Mouse (Mus musculus): ENCODE results near the gene Grtp1.

Grtp1 gene

DNA sequence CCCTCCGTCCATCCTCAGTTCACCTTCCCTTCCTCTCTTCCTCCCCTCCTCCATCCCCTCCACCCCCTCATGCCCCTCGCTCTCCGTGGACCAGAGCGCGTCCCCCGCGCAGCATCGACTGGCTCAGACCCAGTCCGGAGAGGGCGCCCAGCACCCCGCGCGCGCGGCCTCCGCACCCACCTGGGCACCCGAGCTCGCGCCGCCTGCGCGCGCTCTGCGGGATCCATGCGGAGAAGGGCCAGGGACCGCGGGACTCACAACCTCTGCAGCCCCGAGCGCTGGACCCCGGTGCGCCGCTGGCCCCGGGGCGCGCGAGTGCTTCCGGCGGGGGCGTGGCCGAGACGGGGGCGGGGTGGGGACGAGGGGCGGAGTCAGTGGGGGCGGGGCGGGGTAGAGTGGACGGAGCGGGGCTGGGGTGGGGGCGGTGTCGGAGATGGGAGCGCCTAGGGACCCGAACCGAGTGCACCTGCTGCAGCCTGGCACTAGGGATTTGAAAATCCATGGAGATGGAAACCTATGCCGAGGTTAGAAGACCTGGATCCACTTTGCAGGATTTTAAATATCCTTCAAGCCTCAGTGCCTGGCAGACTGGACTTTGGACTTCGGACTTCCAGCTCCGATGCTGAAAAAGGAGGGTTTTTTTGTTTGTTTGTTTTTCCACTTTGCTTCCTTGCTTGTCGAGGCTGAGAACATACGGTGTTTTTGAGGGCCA lies at the start of gene Grtp1:
Gene Grtp1, minus strand, starts transcription at position 320 of the 712 bp plus-strand sequence.
- DNase-seq: peak; percentile 72 to 82

DNA sequence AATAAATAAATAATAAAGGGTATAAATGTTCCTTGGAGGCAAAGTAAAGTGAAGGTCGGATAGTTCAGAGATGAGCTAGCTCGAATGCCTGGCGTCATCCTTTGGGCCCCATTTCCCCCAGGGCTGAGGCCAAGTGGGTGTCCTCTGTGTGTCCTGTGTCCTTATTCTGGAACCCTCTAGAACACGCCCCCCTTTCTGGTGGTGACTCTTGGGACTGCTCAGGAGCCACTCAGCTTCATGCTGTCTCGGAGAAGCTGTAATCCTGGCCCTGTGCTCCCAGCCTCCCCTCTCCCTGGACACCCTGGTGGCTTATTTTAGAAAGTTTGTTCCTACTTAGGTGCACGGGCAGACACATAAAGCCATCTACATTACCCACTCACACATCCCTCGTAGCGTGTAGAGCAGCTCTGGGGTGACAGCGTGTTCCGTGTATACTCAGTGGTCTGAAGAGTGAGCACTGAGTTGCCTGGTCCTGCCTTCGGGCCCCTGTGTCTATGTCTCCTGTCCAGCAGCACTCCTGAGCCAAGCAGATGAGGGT lies 44.0 kb upstream of the Grtp1 start:
- DNase-seq: peak in 1 of 2 experiments; percentile 16

DNA sequence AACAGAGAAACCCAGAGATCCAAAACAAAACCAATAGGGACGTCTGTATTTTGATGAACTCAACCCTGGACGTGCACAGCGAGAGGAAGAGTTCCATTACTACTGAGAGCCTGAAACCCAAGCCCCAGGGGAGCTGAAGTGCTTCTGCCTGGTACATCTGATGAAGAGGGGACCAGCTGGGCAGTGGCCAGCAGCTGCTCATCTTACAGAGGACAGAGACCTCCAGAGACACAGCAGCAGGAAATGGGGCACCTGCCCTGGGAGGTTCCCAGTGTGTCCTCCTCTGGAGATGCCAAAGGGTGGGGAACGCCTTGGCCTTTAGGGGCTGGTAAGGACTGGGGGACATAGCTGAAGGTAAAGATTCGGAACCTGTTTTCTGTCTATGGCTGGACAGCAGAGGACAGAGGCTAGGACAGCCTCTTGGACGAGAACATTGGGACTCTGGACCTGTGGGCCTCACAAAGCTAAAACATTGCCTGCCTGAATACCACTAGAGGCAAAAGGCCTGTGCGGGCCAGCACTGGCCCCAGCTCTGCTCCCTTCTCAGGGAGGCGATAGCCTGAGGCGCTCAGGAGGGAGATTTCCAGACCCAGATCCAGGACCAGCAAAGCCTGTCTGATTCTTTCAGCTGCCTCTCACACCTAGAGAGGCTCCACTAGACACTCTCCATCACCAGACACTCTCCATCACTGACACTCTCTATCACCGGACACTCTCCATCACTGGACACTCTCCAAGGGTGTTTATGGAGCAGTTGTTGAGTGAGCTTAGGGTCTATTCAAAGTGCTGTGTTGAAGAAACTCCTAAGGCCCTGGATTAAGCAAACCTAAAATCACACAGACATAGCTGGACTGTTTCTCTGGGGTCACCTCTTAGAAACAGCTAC lies 42.8 kb upstream of the Grtp1 start:
- DNase-seq: peak in 1 of 2 experiments; percentile 31

DNA sequence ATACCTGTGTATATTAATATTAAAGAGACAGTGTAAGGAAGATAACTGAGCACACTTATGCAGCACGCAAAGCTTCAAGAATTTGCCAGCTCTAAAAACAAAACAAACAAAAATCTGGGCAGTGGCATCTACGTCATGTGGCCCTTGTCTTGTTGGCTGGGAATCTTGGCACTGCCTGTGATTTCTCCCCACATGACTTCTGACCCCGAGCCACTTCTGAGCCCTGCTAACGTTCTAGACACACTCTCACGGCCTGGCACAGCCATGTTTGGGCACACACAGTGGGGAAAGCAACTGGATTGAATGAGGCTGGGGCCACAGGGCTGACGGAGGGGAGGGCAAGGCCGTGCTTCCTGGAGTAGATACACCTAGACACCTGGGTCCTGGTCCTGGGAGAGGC lies 40.3 kb upstream of the Grtp1 start:
- peak; percentile 42 to 62 for DNase-seq

DNA sequence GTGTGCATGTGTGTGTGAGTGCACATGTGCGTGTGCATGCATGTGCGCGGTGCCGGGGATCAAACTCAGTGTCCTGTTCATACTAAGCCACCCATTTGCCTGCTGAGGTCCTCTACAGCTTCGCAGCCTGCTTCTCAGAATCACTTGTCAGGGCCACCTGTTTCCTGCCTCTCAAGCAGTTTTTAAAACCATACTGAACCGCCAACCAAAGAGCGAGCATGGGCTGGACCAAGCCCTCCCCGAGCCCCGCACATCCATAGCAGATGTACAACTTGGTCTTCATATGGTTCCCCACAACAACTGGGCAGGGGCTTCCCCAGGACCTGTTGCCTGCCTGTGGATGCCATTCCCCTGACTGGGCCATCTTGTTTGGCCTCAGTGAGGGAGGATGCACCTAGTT lies 39.6 kb upstream of the Grtp1 start:
- peak in 1 of 2 experiments; percentile 12 for DNase-seq

DNA sequence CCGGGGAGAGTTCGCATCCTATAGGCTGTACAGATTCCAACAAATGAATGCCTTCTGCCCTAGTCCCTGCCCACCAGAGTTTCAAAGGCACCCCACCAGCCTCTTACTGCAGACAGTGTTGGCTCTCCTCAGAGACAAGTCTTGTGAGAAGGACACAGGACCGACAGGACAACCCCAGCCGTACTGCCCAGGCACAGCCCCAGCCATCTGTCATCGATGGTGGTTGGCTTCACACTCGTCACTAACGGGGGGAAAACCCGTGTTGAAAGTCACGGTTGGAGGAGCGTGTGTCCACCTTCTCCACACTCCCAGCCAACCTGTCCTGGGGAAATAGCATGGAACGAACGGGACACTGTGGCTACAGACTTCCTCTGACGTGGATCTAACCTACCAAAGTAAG lies 34.4 kb upstream of the Grtp1 start:
- no peak for DNase-seq

DNA sequence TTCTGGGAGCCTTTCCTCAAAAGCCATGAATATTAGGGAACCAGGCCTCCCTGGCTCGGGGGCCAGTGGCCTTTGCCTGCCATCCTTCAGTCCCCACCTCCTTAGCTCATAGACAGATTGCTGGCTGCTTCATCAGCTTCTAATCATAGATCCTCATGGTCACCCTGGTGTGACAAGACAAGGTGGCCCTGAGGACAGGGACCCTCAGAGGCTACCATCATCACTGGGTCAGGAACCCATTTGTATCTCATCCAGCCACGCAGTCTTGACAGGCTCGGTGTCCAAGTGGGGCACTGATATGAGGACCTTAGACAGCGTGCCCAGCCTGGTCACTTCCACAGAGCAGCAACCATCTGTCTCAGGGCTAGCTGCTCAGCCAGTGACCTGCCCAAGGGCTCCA lies 30.1 kb upstream of the Grtp1 start:
- no peak for DNase-seq

DNA sequence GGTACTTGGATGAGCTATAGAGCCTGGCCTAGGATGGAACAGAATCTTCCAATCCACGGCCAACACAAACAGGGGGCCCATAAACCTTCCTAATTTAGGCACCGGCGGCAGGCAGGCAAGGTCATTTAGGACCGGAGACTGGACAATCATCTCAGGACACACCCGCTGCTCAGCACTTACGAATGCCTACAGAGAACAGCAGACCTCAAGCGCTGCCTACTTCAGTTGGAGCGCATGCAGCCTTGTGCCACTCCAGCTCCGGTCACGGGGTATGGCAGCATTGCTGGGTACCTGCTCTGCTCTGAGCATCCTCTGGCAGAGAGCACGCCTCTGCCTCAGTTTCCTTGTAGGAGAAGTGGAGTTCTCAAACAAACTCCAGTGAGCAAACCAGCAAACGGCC lies 29.4 kb upstream of the Grtp1 start:
- DNase-seq: no peak

DNA sequence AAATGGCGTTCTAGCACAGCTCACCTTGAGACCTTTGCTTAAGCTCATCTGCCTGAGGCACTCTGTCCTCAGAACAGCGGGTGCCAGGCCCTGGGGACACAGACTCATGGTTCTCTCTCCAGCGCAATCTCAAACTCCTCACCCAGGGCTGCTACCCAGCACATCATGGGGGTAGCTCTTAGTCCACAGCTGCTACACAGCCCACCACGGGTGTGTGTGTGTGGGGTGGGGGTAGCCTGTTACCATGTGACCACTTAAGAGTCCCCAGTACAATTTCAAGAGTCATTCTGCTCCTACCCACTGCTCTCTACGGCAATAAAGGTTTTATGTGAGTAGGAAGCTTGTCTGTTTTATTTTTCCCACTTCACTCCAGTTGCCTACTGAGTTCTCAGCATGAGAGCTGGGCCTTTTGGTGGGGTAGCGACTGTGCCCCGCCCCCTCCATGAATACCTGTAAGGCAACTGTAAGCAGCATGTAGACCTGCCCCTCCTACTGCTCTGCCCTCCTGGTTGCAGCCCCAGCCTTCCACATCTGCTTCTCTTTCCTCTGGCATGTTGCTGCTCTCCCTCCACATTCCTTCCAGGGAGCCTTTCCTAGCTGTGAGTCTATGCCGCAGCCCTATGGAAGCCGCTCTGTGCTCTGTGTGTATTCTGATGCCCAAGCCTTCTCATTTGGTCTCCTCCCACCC lies 28.6 kb upstream of the Grtp1 start:
- DNase-seq: no peak

DNA sequence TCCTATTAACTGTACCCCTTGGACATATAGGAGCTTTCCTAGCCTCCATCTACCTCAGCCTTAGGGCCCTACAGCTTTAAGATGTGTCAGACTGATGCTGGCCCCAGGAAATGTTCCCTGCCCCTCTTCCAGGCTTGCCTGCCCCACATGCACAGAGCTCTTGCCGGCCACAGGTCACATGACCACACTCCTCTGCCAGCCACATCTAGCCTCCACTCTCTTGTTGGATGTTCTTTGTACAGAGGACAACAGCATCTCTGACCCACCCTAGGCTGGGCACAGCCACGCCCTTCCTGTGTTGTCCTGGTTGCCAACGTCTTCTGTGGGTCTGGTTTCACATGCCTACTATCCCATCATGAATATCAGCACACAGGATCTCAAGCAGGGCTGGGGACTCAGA lies 26.8 kb upstream of the Grtp1 start:
- DNase-seq: no peak

DNA sequence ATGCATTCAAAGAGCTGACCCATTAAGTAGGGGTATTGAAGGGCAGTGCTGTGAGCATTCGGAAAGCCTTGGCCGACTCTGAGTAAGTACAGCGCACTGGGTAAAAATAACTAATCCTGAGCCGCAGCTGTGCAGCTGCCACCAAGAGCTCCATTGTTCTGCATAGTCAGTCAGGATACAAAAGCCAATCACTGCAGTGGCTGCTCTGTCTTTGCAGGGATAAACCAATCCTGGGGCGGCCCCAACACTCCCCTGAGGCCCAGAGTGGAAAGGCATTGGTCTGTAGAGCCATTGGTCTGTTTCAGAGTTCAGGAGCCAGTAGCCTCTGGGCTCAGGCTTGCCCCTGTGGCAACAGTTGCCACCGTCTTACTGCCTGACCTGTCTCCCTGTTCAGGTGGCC lies 25.9 kb upstream of the Grtp1 start:
- DNase-seq: no peak

DNA sequence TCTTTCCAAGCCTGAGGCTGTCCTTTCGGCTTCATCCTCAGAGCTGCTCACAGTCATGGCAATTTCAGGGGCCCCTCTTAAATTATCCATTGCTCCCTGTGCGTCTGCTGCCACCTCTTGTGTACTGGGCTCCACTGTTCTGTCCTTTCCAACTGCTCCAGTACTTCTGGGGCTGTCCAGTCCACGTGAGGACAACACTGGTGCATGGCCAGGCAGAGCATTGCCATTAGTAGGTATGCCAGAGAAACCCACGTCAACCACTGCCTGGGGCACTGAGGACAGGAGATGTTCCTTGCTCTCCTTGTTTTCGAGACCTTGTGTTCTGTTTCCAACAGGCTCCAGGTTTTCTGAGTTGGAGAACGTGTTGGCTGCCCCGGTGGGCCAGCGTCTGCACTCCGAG lies 24.0 kb upstream of the Grtp1 start:
- DNase-seq: no peak

DNA sequence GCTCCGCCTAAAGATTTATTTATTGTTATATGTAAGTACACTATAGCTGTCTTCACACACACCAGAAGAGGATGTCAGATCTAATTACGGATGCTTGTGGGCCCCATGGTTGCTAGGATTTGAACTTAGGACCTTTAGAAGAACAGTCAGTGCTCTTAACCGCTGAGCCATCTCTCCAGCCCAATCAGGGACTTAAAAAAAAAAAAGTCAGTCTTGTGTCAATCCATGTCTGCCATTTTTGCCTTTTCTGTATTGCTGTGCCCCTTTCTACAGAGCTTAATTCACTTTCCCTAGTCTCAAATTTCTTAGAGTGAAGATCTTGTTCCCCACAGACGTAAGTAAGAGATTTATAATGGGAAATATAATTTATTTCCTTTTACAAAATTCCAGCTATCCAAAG lies 18.0 kb upstream of the Grtp1 start:
- DNase-seq: no peak

DNA sequence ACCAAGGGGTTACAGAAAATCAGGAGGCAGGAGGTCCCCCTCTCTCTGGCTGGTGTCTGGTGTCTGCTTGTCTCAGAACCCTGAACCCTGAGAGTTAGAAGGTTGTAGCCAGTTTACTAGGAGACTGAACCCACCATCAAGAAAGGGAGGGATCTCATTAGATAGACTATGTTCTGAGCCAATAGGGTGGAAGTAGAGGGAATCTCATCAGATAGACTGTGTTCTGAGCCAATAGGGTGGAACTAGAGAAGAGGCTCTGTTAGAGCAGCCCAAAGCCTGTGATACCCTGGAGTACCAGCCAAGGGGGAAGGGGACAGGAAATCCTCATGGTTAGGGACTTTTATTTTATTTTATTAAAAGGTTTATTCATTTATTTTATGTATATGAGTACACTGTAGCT lies 17.6 kb upstream of the Grtp1 start:
- DNase-seq: no peak

DNA sequence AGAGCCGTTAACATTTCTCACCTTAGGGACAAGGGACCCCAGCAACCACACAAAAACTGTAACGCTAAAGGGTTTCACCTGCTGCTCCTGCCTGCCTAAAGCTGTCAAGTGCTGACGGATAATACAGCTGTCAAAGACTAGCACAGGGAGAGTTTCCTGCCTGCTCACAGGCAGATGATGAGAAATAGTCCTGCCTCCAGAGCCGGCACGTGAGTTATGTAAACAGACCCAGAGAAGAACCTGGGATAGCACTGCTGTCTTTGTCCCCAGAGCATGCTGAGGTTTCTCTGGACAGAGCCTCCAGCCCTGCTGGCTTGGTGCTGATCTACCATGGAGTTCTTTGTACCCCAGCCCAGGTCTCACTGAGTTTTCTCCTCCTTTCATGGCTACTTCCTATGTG lies 16.7 kb upstream of the Grtp1 start:
- no peak for DNase-seq

DNA sequence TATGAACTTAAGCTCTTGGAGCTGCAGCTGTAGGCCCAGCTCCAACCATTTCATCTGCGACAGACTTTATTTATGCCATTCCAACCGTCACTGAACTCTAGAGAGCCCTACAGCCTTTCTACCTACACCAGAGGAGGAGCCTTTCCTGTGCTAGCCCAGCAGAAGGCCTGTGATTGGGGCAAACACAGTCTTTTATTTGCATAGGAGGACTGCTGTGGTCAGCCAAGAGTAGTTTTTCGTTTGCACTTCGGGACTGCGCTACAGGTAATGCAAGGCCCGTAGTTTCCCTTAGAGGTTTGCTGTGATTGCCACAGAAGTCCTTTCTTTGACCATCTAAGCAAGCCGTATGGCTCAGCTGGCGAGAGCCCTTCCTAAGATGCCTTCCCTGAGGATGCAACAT lies 16.0 kb upstream of the Grtp1 start:
- no peak for DNase-seq

DNA sequence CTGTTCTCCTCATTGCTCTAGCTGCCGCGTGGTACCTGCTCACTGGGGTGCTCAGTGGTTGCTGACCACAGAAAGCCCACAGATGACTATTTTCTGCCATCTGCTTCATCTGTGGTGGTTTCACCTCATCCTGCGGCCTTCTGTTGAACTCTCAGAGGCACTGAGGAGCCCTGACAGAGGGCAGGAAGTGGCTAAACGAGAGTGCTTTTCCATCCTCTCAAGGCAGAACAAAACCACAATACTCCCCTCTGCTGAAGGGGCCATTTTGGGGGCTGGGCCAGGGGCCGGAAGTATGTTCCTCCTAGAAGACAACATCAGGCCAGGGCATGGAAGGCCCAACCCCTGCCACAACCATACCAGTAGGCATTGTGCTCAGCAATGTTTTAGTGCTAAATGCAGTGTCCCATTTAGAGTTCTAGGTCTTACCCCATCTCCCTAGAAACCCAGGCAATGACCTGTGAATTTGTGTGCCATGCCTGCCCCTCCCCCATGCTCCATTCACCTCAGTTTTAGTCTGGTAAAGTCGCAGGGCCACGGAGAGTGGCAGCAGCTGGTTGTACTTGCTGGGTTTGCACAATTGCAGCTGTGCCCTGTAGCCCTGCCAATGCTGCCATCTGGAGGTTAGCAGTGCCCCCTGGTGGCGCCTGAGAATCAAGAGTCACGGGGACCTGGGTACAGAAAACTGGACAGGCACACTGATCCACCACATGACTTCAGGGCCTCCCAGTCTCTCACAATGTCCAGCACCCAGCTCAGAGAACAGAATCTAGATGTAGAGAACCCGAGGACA lies 13.3 kb upstream of the Grtp1 start:
- peak; percentile 92 for DNase-seq

DNA sequence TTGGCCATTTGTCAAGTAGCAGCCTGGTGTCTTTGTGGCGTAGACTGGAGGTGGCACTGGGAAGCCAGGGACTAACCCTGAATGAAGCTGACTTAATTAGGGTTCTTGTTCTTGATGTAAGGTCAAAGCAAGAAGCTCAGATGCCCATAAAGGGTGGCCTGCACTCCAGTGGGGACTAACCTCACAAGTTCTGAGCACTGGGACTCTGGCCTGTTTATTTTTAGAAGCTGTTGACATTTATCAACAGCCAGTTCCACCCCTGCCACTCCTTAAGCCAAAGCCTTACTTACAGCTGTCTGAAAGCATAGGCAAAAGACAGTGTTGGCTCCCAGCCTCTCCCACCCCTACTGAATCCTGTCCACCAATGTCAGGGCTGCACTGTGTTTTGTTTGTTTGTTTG lies 9.3 kb upstream of the Grtp1 start:
- DNase-seq: no peak

DNA sequence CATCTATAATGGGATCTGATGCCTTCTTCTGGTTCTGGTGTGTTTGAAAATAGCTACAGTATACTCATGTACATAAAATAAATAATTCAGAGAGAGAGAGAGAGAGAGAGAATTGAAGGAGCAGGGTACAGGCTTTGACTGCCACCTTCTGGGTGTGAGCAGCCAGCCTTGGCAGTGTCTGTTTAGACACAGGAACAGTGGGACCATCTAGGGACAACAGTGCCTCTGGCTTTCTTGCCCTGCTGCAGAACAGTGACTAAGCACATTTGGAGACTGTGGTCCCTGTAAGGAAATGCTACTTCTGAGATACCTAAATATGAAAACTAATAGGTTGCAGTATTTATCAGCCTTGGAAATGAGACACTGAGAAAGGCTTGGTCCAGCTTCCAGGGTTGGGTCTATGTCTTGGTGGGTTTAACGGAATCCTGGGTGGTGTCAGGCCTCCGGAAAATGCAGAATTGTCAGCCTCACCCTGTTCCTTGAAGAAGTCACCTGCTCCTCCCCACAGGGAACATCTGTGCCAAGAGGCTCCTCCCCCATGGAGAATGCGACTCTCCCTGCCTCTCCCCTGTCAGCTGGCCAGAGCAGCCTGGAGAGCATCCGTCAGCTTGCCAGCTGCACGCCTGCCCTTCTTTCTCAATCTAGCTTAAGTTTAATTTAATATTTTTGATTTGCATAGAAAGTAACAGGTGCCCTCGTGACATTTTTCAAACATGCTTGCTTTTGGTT lies 8.4 kb upstream of the Grtp1 start:
- DNase-seq: peak; percentile 24 to 61

DNA sequence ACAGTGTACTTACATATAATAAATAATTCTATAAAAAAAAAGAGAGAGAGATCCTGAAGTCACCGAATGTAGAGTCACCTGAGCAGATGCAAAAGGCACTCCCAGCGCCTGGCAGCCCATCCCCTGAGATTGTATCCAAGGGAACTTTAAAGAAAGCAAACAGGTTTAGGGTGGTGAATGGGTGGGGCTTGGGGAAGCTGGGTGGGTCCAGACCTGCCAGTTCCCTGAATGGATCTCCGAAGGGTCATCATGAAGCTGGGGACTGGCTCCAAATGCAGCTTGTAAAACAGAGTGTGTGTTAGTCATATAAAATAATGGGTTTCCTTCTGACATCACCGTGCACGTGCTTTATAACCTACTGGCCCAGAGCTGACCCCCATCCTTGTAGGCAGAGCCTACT lies 5.9 kb upstream of the Grtp1 start:
- no peak for DNase-seq

DNA sequence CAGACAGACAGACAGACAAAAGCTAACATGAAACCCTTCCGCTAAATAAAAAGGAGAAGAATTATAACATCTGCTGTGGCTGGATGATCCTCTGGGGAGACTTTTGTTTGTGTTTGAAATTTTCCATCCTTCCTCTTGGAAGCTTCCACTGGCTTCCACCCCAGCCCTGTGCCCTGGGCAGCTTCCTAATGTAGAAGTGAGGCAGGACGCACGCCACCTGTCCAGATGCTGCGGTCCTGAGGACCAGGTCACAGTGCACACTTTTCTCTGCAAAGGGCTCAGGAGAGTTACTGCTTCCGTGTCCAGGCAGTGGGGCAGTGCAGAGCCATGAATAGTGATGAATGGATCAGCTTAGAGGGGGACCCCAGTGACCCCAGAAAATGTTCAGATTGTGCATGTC lies 4.9 kb upstream of the Grtp1 start:
- no peak for DNase-seq

Data from kidney, postnatal 25 days (tissue).